Comparison of ENCODE assay signal across 23 mouse cellular contexts in the genomic region with DNA sequence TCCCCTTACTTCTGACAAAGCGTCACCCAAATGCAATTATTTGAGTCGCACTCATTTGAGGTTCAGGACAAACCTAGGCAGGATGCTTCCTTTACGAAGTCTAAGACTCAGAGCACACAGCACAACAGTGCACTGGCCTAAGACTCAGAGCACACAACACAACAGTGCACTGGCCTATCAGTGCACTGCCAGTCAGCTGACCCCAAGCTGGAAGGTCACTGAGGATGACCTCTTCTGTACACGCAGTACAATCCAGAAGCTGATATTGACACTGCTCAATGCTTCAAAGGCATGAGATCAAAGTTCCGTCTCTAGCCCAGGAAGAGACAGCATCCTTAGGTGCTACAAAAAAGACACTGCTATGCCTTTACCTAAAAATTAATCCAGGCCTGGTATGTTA.
"Had no signal": no experiment of that assay in that cellular context is flagged by ENCODE, and none has a peak within 500 bp of the region (broad histone marks: within the 10 kb centered on the region; RNA-seq: fewer than 3 reads in every experiment).

No protein-coding gene starts in this region.

- H3K4me2 ChIP-seq: intestine, embryonic 15.5 days; kidney, embryonic 15.5 days; limb, embryonic 12.5 days; limb, embryonic 15.5 days; lung, embryonic 14.5 days; midbrain, embryonic 12.5 days; midbrain, embryonic 15.5 days; neural tube, embryonic 12.5 days; neural tube, embryonic 15.5 days had no signal

- DNase-seq: kidney, adult 11 months; kidney, adult 8-10 months; kidney, postnatal 10 days; kidney, postnatal 36 days; layer of hippocampus, postnatal 36 days; left cerebral cortex, postnatal 4 days; lung, embryonic 14.5 days; right cerebral cortex, adult 18-20 months; right cerebral cortex, postnatal 14 days; right cerebral cortex, postnatal 4 days; thymus, postnatal 36 days had no signal

- H3K36me3 ChIP-seq: intestine, embryonic 15.5 days; kidney, embryonic 15.5 days; limb, embryonic 12.5 days; limb, embryonic 15.5 days; midbrain, embryonic 12.5 days; midbrain, embryonic 15.5 days; neural tube, embryonic 12.5 days; neural tube, embryonic 15.5 days had no signal

- H3K9me3 ChIP-seq: intestine, embryonic 15.5 days; kidney, embryonic 15.5 days; limb, embryonic 12.5 days; limb, embryonic 15.5 days; midbrain, embryonic 12.5 days; midbrain, embryonic 15.5 days; neural tube, embryonic 12.5 days; neural tube, embryonic 15.5 days had no signal

- ATAC-seq: intestine, embryonic 15.5 days; lung, postnatal 0 days; midbrain, embryonic 15.5 days had no signal

- H3K27ac ChIP-seq: intestine, embryonic 15.5 days; kidney, embryonic 15.5 days; left cerebral cortex, adult 2 months; limb, embryonic 12.5 days; limb, embryonic 15.5 days; macrophage; midbrain, embryonic 12.5 days; midbrain, embryonic 15.5 days; neural tube, embryonic 12.5 days; neural tube, embryonic 15.5 days; stomach, postnatal 0 days had no signal

- H3K4me3 ChIP-seq: intestine, embryonic 15.5 days; kidney, embryonic 15.5 days; left cerebral cortex, adult 2 months; limb, embryonic 12.5 days; limb, embryonic 15.5 days; midbrain, embryonic 12.5 days; midbrain, embryonic 15.5 days; neural tube, embryonic 12.5 days; neural tube, embryonic 15.5 days had no signal

- H3K4me1 ChIP-seq: intestine, embryonic 15.5 days; kidney, embryonic 15.5 days; limb, embryonic 12.5 days; limb, embryonic 15.5 days; midbrain, embryonic 12.5 days; midbrain, embryonic 15.5 days; neural tube, embryonic 12.5 days; neural tube, embryonic 15.5 days had no signal

- H3K9ac ChIP-seq: intestine, embryonic 15.5 days; kidney, embryonic 15.5 days; limb, embryonic 12.5 days; limb, embryonic 15.5 days; lung, embryonic 14.5 days; midbrain, embryonic 12.5 days; midbrain, embryonic 15.5 days; neural tube, embryonic 12.5 days; neural tube, embryonic 15.5 days had no signal

- H3K27me3 ChIP-seq: intestine, embryonic 15.5 days; kidney, embryonic 15.5 days; limb, embryonic 12.5 days; limb, embryonic 15.5 days; midbrain, embryonic 12.5 days; midbrain, embryonic 15.5 days; neural tube, embryonic 12.5 days; neural tube, embryonic 15.5 days had no signal
